Mouse (Mus musculus) myocyte (in vitro differentiated cells): Measurements from ENCODE around the gene Pced1b. TPM values are rescaled to one million over a fixed set of nuclear protein-coding genes. Genes with fewer than 3 reads are reported as not detected.

Source experiments
- H3K27me3 ChIP-seq: one replicate; pipeline ENCODE4 v1.6.1; 2011; ENCODE audit not compliant: control insufficient read depth, insufficient read depth, insufficient read length
- H3K36me3 ChIP-seq: one replicate; pipeline ENCODE4 v1.6.1; 2011; ENCODE audit not compliant: control insufficient read depth, insufficient read depth
- H3K4me2 ChIP-seq: one replicate; pipeline ENCODE4 v1.6.1; 2011; ENCODE audit warnings: low read depth, control low read depth
- H3K4me3 ChIP-seq: one replicate; pipeline ENCODE4 v1.5.1; 2011; ENCODE audit warnings: mild to moderate bottlenecking, control low read depth, moderate library complexity
- H3K79me2 ChIP-seq: one replicate; pipeline ENCODE4 v1.6.1; 2011; ENCODE audit not compliant: control insufficient read depth, insufficient read depth
- H3ac ChIP-seq: one replicate; pipeline ENCODE4 v1.6.1; 2011; ENCODE audit not compliant: control insufficient read depth, insufficient read length
- CEBPB ChIP-seq: IDR thresholded peaks from 2 replicates; pipeline ENCODE4 v1.6.1; 2011; ENCODE audit warnings: mild to moderate bottlenecking, moderate library complexity; ENCODE audit not compliant: poor library complexity, insufficient read depth, severe bottlenecking
- E2F4 ChIP-seq: IDR thresholded peaks from one replicate; pipeline ENCODE4 v1.6.1; 2011; ENCODE audit warnings: mild to moderate bottlenecking, control low read depth, moderate library complexity; ENCODE audit not compliant: insufficient read depth
- MAX ChIP-seq: IDR thresholded peaks from one replicate; pipeline ENCODE4 v1.6.1; 2011; ENCODE audit warnings: low read depth, mild to moderate bottlenecking, control low read depth
- MYOD1 ChIP-seq, 3 experiments: IDR thresholded peaks; one replicate each; pipeline ENCODE4 v1.6.1; 2011; ENCODE audit warnings: control low read depth in 2 of 3, low read depth in 2 of 3, mild to moderate bottlenecking in 2 of 3, moderate library complexity in 1 of 3; ENCODE audit not compliant: insufficient read length in 2 of 3, control insufficient read depth in 1 of 3
- MYOG ChIP-seq, 3 experiments: IDR thresholded peaks; one replicate each; pipeline ENCODE4 v1.6.1; 2011; ENCODE audit warnings: control low read depth in 2 of 3, low read depth in 2 of 3, mild to moderate bottlenecking in 2 of 3; ENCODE audit not compliant: insufficient read length in 2 of 3, control insufficient read depth in 1 of 3, insufficient read depth in 1 of 3
- POLR2A ChIP-seq: IDR thresholded peaks from one replicate; pipeline ENCODE4 v1.6.1; 2011; ENCODE audit warnings: low read depth, mild to moderate bottlenecking, control low read depth, moderate library complexity; ENCODE audit not compliant: insufficient read length
- POLR2AphosphoS2 ChIP-seq: IDR thresholded peaks from one replicate; pipeline ENCODE4 v1.6.1; 2011; ENCODE audit warnings: low read depth, control low read depth; ENCODE audit not compliant: insufficient read length
- REST ChIP-seq: IDR thresholded peaks from one replicate; pipeline ENCODE4 v1.6.1; 2011; ENCODE audit warnings: mild to moderate bottlenecking, control low read depth, moderate library complexity; ENCODE audit not compliant: insufficient read depth, insufficient read length
- SRF ChIP-seq: IDR thresholded peaks from one replicate; pipeline ENCODE4 v1.6.1; 2011; ENCODE audit warnings: low read depth; ENCODE audit not compliant: control insufficient read depth, insufficient read length
- TCF12 ChIP-seq: IDR thresholded peaks from one replicate; pipeline ENCODE4 v1.6.1; 2011; ENCODE audit warnings: mild to moderate bottlenecking, control low read depth; ENCODE audit not compliant: poor library complexity, insufficient read depth, severe bottlenecking
- TCF3 ChIP-seq: IDR thresholded peaks from one replicate; pipeline ENCODE4 v1.6.1; 2011; ENCODE audit warnings: low read depth, control low read depth; ENCODE audit not compliant: insufficient read length
- USF1 ChIP-seq: IDR thresholded peaks from one replicate; pipeline ENCODE4 v1.6.1; 2011; ENCODE audit warnings: low read depth, mild to moderate bottlenecking, control low read depth, moderate library complexity
- polyA plus RNA-seq: library from polyadenylated mRNA; unstranded; fragments of >200 nt; fragmentation: generic; extraction: Trizol; gene quantifications from one replicate; pipeline ENCODE4 v1.2.1, GENCODE M21; 2012; ENCODE audit warnings: missing spikeins

The Pced1b gene
- polyA plus RNA-seq, 1 experiment = 0.68 TPM

DNA sequence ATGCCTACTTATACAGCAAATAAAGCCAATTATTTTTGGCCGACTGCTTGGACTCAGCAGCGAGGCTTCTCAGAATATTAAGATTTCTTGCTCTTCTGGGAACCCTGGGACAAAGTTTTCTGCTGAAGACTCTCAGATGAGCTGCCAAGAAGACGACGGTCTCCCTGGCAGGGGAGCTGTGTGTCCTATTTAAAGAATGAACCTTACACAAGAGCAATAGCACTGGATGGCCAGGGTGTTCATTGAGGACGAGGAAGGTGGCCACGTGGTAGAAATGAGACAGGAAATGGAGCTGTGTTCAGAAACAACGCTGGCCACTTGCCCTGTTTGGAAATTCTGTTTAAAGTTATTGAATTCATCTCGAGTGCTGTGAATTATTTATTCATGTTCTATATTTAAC lies 104.1 kb downstream of the Pced1b start:
- TF ChIP-seq MYOD1 (IDR thresholded peaks at IDR 0.05; ENCODE audit: control insufficient read depth in 1 of 3, insufficient read length in 2 of 3, low read depth in 2 of 3) = no peak
- TF ChIP-seq E2F4 = no peak
- no peak for TF ChIP-seq SRF
- no peak for TF ChIP-seq POLR2A
- TF ChIP-seq MAX = no peak
- TF ChIP-seq CEBPB = no peak
- TF ChIP-seq POLR2AphosphoS2 = no peak
- no peaks in the 10 kb centered on the region for H3K79me2 ChIP-seq
- no peaks in the 10 kb centered on the region for H3K36me3 ChIP-seq
- H3ac ChIP-seq = no peak overlapping the region
- no peaks in the 10 kb centered on the region for H3K27me3 ChIP-seq
- no peak overlapping the region for H3K4me2 ChIP-seq
- H3K4me3 ChIP-seq = no peak overlapping the region

DNA sequence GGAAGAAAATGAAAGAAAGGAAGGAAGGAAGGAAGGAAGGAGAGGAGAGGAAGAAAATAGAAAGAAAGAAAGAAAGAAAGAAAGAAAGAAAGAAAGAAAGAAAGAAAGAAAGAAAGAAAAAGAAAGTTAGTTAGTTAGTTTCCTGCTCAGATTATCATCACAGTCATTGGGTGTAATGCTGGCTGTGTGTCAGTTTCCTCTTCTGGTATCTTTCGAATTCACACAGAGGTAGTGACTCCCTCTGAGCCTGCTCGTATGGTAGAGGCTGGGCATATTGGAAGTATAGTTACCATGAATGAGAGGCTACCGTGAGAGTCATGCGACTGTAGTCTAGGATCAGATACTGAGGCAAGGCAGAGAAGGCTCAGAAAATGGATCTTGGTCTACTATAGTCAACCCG lies 104.8 kb downstream of the Pced1b start:
- Histone ChIP-seq H3K36me3 (no peaks in the 10 kb centered on the region), H3K79me2 (no peaks in the 10 kb centered on the region), H3K27me3 (no peaks in the 10 kb centered on the region), H3K4me3 (no peak overlapping the region), H3ac (no peak overlapping the region), H3K4me2 (no peak overlapping the region)
- TF ChIP-seq POLR2AphosphoS2 (no peak), CEBPB (no peak), MYOD1 (IDR thresholded peaks at IDR 0.05; ENCODE audit: control insufficient read depth in 1 of 3, insufficient read length in 2 of 3, low read depth in 2 of 3) (no peak), TCF12 (no peak), TCF3 (no peak), E2F4 (no peak), MAX (no peak), USF1 (no peak), REST (no peak), MYOG (IDR thresholded peaks at IDR 0.05; ENCODE audit: control insufficient read depth in 1 of 3, insufficient read depth in 1 of 3, insufficient read length in 2 of 3, low read depth in 2 of 3) (no peak), POLR2A (no peak), SRF (no peak)

DNA sequence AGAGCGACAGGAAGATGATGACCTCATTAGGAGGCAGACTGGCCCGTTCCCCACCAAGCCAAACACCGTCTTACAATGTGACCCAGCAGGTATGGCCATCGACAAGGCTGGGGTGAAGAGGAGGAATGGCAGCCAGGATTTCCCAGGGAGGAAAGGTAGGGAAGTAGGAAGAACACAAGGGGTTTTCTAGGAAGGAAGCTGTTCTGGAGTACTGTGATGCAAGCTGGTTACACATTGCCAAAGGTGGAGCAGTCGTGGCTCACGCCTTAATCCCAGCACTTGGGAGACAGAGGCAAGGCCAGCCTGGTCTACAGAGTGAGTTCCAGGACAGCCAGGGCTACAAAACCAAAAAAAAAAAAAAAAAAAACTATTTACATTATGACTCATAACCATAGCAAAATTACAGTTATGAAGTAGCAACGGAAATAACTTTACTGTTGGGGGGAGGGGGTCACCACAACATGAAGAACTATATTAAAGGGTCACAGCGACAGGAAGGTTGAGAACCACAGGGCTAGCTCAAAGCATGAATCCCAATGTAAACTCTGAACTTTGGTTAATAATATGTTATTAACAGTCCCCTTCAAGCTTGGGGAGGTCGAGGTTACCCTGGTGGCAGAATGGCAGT lies 108.9 kb downstream of the Pced1b start:
- Histone ChIP-seq H3ac (no peak overlapping the region), H3K27me3 (no peaks in the 10 kb centered on the region), H3K4me3 (no peak overlapping the region), H3K79me2 (no peaks in the 10 kb centered on the region), H3K4me2 (no peak overlapping the region), H3K36me3 (no peaks in the 10 kb centered on the region)
- TF ChIP-seq MAX = no peak
- no peak for TF ChIP-seq POLR2A
- no peak for TF ChIP-seq E2F4
- TF ChIP-seq MYOD1 (IDR thresholded peaks at IDR 0.05; ENCODE audit: control insufficient read depth in 1 of 3, insufficient read length in 2 of 3, low read depth in 2 of 3) = no peak
- TF ChIP-seq MYOG (IDR thresholded peaks at IDR 0.05; ENCODE audit: control insufficient read depth in 1 of 3, insufficient read depth in 1 of 3, insufficient read length in 2 of 3, low read depth in 2 of 3) = no peak
- no peak for TF ChIP-seq REST
- no peak for TF ChIP-seq TCF12
- TF ChIP-seq SRF = no peak
- no peak for TF ChIP-seq CEBPB
- TF ChIP-seq USF1 = no peak
- TF ChIP-seq POLR2AphosphoS2 = no peak
- no peak for TF ChIP-seq TCF3

GRCm38 (mm10) chr15:97357016-97357415 lies 110.1 kb downstream of the Pced1b start:
- Histone ChIP-seq H3K79me2 (no peaks in the 10 kb centered on the region), H3ac (no peak overlapping the region), H3K4me3 (no peak overlapping the region), H3K36me3 (no peaks in the 10 kb centered on the region), H3K27me3 (no peaks in the 10 kb centered on the region), H3K4me2 (no peak overlapping the region)
- TF ChIP-seq E2F4 (no peak), TCF12 (no peak), SRF (no peak), USF1 (no peak), MYOD1 (IDR thresholded peaks at IDR 0.05; ENCODE audit: control insufficient read depth in 1 of 3, insufficient read length in 2 of 3, low read depth in 2 of 3) (no peak), CEBPB (no peak), POLR2A (no peak), REST (no peak), TCF3 (no peak), POLR2AphosphoS2 (no peak), MAX (no peak), MYOG (IDR thresholded peaks at IDR 0.05; ENCODE audit: control insufficient read depth in 1 of 3, insufficient read depth in 1 of 3, insufficient read length in 2 of 3, low read depth in 2 of 3) (no peak)
